Mouse (Mus musculus) heart, adult 8-10 months (tissue): ENCODE results near the gene Frmd8. TPM values are rescaled to one million over a fixed set of nuclear protein-coding genes. Genes with fewer than 3 reads are reported as not detected.

Experiments used
- DNase-seq: peaks from one replicate; pipeline ENCODE4 v3.0.0; 2022; ENCODE audit warnings: low spot score
- total RNA-seq, 4 experiments: library from RNA; stranded (reverse); gene quantifications; 2 replicates each; pipeline ENCODE4 v1.2.4; 2022

The Frmd8 gene
- total RNA-seq, 4 experiments from 2014 or later, result 7.1 to 8.1 (median 7.5) TPM

DNA sequence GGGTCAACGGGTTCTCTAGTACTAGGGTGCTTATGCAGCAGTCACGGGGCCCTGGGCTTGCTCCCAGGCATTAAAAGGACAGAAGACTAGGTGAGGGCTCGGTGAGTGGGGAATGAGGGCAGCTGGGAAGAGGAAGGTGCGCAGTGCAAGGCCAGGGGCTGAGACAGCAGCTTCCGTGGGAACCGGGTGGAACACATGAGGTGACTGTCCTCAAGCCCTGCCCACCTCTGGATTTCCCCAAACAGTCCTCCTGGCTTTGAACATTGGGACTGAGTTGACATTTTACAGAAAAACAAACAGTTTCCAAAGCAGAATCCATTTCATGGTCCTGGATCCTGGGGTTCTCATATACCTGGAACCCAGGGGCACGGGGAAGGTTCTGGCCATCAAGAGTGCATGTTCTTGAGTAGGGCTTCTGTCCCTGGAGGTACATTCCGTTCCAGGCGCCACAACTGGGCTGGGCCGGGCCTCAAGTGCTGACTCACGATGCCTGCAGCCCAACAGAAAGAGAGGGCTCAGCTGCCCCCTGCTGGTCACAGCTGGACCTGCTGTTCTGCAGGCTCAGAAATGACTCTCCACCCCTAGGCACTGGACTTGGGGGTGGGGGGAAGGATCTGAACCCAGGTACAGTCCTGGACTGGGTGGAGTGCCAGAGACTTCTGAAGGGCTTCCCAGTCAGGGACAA lies 25.1 kb downstream of the Frmd8 start:
- DNase-seq, result peak; percentile 96

DNA sequence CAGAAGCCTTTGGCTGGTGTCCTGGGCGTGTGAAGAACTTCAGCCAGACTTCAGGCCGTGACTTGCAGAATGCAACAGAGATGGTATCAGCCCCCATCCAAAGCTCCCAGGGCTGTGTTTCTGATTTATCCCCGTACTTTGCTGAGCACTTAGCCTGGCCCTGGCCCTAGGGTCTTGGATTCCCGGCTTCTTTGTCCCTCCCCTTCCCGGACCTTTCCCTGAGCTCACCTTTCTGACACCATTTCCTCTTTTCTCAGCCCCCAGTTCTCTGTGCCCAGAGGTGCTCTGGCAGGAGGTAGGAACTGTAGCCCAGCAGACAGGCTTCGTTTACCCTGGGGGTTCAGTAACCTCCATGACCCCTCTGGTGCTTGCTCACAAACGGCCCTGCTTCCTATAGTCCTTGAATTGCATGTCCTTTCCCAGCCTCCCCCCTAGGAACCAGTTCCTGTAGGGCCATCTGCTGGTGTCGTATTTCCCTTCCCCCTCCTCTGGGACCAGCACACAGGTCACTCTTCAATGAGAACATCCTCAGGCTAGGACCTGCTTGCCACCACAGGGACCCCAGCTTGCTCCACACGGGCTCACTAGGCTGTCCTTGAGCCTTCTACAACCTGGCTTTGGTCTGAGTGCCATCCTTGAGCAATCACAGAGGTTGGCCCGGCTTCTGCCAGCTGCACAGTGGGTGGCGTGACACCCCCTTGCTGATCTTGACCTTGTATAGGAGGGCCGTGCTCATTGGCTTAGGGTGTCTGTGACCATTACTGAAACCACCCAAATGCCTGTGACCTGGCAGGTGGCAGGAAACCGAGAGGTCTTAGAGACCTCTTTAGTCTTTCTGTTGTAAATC lies 26.0 kb downstream of the Frmd8 start:
- no peak for DNase-seq

DNA sequence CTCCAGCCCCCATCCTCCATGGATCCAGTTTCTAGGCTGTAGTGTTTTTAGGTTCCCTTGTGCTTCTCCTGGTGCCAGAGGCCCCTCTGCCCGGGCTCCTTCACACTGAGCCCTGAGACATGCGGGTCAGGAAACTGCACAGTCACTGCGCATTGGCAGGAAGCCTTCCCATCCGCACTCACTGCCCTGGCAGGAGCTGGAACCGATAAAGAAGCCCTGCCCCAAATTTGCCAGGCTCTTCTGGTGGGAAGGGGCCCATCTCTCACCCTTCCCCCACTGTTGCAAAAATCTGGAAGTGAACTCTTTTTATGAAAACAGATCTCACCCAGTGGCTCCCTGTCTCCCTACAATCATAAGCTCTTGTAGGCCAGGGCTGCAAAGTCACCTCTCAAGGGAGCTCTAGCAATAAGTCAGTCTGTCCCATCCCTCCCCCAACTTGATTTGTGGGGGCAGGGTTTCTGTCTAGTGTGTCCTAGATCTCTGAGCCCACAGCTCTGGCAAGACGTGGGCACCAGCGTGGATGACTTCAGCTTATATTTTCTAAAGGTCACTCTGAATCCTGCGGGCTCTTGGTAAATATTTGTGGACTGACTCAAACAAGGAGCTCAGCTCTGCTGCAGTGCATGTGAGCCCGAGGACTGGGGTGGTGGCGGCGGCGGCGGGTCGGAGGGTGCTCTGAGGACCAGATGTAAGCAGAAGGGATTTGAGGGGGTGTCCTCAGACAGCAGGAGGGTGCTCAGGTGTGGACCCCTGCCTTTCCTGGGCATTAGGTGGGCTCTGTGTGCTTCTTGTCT lies 26.8 kb downstream of the Frmd8 start:
- DNase-seq, result peak; percentile 85

DNA sequence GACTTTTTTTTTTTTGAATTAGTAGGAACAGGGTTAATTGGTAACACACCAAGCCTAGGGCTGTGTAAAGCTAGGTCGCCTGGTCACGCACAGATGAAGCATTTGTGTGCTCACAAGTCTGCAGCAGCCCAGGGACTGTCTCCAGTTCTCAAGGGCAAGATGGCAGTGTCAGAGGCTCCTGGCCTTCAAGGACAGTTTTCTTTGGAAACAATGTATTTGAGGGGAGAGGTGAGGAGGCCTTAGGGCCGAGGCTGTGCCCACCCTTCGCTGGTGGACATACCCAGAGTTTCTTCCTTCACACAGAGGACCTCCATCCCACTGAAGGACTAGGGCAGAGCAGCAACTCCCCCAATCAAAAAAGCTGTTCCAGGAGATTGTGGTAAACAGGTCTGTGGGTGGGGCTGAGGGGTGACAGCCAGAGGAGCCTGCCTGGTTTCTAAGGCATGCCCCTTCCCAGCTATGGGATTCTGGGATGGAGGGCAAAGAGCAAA lies 27.7 kb downstream of the Frmd8 start:
- no peak for DNase-seq

DNA sequence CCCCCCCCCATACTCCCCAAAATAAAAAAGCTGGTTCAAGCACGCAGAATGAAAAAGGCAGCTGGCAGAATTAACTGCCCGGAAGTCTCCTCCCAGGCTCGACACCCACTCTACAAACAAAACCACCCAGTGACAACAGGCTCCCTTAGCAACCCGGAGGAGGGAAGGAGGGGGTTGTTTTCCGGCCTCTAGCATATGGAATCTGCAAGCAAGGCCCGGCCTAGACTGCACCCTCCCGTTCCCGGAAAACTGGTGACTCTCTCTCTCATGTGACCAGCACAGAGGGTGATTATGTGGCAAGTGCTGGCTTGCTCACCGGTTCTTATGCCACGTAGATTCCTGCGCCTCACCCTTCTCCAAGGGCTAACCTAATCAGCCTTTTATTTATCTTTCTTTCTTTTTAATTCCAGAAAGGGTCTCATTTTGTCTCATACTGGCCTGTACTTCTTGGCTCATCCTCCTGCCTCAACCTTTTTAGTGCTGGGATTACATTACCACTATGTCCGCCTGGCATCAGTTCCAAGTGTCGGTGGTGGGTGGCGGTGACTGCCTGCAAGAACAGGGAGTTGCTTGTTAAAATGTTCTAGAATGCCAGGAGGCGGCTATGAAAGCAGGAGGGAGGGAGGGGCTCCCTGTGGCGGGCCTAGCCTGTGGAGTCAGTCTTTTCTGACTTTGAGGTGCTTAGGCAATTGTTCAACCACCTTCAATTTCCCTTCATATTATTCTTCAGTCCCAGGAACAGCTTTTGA lies 28.3 kb downstream of the Frmd8 start:
- DNase-seq, result peak; percentile 96

DNA sequence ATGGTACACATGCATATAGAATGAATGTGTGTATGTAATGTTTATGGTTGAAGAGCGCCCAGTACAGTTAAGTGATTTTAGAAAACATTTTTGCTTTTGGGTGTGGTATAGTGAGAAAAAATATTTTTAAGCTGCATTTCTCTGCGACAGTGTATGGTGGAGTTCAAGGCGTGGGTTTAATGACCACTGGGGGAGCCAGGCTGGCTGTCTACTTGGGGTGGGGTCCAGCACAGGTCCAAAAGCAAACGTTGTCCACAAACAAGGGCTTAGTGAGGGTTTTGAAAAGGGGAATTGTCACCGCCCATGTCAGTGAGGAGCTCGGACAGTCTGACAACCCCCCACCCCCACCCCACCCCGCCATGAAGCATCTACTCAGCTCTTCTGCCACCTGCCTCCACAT lies 28.9 kb downstream of the Frmd8 start:
- no peak for DNase-seq

DNA sequence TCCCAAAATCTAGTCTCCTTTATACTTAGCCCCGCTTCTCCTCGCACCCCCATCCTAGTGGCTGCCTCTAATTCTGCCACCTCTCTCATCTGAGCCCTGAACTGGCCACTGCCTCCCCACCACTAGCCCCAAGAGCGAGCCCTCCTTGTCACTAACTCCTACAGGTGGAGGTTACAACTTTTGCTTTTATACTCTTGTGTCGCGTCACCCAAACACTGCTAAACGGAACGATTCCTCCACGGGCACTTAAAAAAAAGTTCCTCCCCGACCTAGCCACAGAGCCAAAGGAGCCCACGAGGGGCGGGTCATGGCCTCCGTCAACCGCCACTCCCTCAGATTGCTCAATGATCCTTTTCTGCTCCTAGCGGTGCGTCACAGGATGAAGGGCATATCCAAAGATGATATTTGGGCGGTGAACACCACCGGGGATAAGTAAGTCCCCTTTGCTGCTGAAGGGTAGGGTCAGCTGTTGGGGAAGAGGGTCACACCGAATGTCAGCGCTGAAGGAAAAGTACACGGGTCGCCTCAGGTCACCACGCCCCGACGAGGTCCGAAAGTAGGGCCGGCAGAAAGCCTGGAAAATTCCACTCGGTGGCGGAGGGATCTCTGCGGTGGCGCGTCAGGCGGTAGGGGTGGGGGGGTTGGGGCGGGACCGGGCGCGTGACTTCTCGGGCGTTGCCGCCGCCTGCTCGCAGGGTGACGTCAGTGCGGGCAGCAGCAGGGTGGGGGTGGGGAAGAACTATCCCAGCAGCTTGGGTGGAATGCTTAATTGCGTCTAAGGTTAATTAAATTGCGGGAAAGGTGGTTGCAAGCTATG lies 29.5 kb downstream of the Frmd8 start:
- DNase-seq, result peak; percentile 99

DNA sequence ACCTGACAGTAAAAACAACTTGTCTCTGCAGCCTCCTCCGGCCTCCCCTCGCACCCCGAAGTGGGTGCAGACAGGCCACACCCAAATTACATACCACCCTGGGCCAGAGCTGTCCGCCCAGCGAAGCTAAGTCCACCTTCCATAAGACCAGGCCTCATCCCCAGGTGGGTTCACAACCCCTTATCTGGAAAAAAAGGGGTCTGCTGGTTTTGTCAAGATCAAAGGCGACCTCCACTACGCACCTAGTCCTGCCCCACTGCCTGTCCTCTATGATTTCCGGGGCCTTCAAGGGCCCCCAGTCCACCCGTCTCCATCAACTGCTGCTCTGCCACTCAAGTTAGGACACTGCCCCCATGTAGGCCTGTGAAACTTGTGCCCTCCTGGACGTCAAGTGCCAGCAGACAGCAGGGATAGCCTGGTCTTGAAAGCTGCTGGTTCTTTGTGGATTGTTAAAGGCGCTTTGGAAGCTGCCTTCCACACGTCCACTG lies 30.2 kb downstream of the Frmd8 start:
- DNase-seq, result no peak

DNA sequence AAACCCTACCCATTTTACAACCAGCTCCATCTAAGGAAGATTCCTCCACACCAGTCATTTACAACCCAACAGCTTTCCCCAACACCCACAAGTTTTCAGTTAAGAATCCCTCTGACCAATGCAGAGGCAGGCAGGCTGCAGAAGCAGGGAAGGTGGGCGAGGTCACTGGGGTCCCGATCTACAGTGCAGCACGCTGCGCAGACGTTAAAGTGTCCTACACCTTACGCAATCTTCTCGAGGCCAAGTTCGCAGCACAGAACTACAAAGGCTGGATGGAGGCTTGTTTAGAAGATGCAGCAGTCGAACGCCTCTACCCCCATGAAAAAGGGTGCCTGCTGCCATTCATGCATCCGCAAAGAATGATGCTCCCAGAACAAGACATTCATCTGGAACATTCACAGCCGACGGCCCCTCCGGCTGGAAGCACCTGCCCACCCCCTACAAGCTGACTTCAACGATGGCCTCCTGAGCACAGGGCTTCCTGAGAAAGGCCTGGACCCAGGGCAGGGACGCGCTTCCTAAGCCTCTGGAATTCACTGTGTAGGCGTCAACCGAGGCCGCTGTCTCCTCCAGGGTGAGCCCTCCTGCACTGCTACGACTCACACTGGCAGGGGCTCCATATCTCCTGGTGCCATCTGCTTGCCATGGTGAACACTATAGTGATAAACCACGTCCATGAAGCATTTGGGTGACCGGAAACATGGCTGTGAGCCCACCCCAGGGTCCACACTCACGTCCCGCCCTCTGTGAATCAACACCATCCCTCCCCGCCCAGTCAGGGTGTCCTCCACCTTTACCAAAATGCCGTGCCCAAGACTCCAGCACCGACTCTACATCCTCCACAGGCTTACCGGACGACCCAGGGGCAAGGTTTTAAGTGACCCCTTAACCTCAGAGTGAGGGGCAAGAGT lies 31.0 kb downstream of the Frmd8 start:
- DNase-seq, result no peak

DNA sequence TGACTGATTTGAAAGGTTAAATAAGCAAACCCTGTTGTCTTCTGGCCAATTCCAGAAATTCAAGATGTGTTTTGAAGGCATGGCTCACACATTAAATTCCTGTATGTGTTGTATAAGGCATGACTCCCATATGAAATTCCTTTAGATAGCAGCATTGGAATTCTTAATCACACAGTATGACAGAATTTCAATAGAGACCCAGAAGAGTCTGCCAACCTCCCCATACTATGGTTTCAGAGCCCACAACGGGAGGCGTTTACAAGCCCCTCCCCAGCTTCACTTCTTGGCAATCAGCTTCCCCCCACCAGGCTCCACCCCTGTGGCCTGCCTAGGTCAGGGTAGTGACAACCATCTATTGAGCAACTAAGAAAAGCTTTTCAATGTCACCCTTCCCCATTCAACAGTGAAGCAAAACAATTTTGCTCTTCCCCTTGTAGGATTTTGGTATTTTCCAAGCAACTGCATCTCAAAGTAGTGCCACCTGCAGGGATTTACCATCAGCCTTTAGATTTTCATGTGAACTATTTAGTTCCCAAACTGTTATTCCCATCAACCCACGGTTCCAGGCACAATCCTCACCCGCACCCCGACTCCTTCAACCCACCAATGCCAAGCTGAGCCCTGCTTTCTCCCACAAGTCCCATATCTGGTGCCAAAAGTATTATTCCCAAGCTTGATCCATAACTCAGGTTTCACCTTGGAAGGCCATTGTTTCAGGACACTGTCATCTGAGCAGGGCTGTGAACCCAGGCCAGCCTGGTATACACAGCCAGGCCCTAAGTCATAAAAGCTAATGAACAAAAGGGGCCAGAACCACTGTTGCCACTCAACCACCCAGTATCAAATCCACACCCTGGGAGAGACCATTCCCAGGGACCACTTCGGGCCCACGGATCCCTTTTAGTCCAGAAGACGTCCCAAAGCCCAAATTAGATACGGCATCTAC lies 32.0 kb downstream of the Frmd8 start:
- DNase-seq, result no peak

DNA sequence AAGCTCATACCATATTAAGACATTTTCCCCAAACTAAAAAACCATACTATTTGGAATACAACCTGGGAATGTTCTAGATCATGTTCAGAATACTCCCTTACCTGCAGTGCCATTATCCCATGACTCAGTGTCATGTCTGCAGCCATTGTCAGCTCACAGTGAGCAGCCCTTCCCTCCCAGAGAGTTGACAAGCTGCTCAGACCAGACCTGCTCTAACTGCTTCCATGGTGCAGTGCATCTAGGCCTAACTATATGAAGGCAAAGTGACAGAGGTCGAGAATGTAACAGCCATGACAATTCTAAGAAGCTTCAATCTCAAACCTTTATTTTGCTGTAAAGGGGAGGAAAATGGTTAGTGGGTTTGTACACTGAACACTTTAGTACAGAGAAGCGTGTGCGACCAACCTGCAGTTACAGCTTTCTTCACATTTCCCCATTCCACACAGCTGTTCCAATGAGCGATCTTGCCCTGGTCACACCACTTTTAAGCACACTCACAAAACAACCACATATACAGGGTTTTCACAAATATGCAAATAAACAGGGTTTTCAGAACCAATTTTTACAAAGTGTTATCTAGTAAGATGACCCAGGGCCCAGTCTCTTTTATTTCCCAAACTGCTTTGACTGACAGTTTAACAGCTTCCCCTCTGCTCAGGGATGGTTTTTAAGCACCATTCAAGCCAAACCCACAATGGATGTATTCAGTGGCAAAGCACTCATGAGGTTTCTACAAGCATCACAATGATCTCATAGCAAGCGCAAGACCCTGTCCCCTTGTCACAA lies 32.9 kb downstream of the Frmd8 start:
- DNase-seq, result no peak

DNA sequence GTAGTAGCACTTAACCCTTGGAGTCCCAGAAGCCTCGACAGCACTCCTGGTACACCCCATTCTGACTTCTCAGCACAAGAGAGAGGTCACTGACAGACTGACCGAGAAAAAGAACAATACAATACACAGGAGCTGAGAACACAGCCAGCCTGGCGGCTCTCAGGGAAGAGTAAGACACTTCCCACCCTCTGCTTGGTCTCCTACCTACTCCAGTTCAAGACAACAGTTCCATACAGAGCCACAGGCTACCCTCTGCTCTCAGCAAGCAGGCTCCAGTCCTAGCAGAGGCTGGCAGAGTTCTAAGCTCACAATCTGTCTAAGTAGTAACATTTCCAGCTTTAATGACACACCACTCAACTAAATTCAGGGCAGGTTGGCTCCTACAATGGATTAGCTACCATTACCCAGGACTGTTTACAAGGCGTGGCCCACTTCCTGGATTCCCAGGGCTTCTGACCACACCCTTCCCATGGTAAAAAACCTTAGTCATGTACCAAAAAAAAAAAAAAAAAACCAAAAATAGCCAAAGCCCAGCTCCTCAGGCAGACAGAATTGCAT lies 33.6 kb downstream of the Frmd8 start:
- DNase-seq, result no peak

DNA sequence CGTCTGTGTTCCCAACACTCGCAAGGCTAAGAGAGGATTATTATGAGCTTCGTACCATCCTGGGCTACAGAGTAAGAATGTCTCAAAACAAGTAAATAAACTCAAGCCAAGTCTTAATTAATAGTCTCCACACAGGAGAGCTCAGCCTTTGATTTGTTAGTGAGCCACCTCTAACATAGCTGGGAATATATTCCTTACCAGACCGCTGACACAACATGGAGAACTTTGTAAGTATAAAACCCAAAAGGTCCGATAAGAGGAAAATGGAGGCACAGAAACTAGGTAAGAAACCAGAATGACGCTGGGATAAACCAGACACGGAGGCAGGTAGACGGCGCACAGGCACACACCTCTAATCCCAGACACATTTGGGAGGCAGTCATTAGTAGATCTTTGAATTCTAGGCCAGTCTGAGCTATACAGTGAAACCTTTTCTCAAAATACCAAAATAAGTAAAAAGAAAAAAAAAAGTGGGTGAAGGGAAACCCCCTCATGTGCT lies 34.1 kb downstream of the Frmd8 start:
- no peak for DNase-seq

DNA sequence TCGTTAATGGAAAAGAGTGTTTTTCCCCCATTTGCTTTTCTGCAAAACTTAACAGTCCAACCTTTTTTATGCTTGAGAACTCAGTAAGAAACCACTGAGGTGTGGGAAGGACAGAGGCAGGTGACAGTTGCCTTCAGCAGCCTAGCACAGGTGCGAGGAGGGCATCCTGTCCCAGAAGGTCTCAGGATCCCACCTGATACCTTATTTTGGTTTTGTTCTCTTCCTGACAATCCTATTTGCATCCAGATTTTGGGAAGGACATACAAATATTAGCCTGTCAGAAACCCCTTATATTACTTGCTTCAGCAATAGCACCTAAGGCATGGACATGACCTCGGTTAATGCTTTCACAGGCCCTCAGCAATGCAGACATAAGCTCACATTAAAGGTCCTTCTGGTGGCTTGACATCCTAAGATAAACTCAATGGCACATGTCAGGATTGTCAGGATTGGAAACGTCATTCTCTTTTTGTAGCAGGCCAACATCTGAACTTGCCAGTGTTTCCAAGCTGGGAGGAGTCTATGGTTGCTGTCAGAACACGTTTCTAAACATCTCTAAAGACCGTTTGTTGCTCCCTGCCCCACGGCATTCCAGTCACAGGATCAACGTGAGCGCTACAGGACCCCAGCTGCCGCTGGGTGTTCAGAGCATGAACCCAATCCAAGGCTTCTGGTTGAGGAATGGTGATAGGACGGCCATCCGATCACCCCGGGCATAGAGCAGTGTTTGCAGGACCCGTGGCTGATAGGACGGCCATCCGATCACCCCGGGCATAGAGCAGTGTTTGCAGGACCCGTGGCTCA lies 34.8 kb downstream of the Frmd8 start:
- no peak for DNase-seq

DNA sequence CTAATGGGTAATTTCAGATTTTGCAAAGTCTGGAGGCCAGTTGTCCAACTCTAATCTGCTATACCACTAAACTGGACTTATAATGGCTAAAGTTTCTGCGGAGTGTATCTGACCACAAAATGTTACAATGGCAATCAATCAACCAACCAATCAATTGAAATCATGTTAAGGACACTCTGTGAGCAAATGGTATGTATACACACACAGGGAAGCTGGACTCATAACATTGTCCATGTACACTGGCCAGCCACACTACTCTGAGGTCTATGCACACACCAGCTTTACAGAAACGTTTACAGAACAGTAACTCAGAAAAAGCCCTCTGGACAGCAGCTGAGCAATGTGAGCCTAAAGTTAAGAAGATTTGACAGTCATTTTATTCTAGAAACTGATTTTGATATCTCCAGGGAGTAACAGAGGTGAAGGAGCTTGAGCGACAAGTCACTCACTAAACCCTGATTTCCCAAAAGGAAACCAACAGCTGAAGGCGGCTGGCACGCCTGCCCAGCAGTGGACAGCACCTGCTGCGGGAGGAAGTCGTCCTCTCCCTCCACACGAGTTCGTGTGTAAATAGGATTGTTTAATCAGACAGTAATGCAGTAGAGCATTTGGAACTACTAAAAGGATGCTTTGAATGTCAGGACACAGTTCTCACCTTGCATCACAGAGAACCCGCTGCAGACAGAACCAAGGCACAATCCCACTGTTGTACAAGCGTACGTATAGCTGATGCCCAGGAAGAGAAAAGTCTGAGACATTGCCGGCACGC lies 35.6 kb downstream of the Frmd8 start:
- no peak for DNase-seq
